Mouse (Mus musculus): Measurements from ENCODE around the gene Pramel3. TPM values are rescaled to one million over a fixed set of nuclear protein-coding genes. Genes with fewer than 3 reads are reported as not detected.
"Not testable (repeated sequence)": the region's sequence is repeated elsewhere in the genome, so short reads cannot be mapped to it uniquely, and the experiment has no call there.

Pramel3 gene
- polyA plus RNA-seq (2011; ENCODE audit: insufficient read depth, insufficient read length, low read depth, missing spikeins): not detected in 2 replicates

GRCm38 (mm10) chrX:135302007-135302406, at the start of gene Pramel3:
Gene Pramel3 (plus strand): TSS chrX:135302307.
- not testable (repeated sequence) for H3K27ac ChIP-seq (ENCODE audit: insufficient read depth, low read length); H3K9me3 ChIP-seq (replicated peaks; ENCODE audit: control insufficient read depth, insufficient read depth, low read length, poor library complexity, severe bottlenecking); H3K27me3 ChIP-seq (ENCODE audit: control insufficient read depth, insufficient read depth, low read length, poor library complexity, severe bottlenecking); H3K4me3 ChIP-seq (ENCODE audit: low read depth, low read length); H3K9ac ChIP-seq (ENCODE audit: low read depth, poor library complexity, severe bottlenecking); H3K36me3 ChIP-seq (ENCODE audit: control insufficient read depth, insufficient read depth, low read length, poor library complexity, severe bottlenecking); H3K4me1 ChIP-seq (ENCODE audit: control insufficient read depth, insufficient read depth, low read length)

DNA sequence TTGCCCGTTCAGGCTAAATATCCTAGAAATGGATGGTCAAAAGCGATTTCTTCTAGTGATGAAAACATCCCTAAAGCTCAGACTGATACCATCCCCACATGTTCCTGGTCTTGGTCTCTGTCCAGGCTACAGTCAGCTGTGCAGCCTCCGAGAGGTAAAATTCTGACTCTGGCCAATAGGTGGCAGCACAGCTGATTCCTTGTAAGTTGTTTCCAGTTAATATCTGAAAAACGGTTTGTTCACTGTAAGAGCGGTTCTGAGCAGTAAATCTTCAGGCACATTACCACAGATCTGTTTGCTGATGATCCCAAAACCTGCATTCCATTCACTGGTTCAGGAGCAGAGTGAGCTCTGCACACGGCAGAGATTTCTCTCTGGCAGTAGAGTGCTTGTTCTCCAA, 58.6 kb downstream of the Pramel3 start:
- not testable (repeated sequence) for H3K27ac ChIP-seq (ENCODE audit: insufficient read depth, low read length); H3K4me3 ChIP-seq (ENCODE audit: low read depth, low read length); H3K36me3 ChIP-seq (ENCODE audit: control insufficient read depth, insufficient read depth, low read length, poor library complexity, severe bottlenecking); H3K27me3 ChIP-seq (ENCODE audit: control insufficient read depth, insufficient read depth, low read length, poor library complexity, severe bottlenecking); H3K9ac ChIP-seq (ENCODE audit: low read depth, poor library complexity, severe bottlenecking); H3K4me1 ChIP-seq (ENCODE audit: control insufficient read depth, insufficient read depth, low read length); H3K9me3 ChIP-seq (replicated peaks; ENCODE audit: control insufficient read depth, insufficient read depth, low read length, poor library complexity, severe bottlenecking)

DNA sequence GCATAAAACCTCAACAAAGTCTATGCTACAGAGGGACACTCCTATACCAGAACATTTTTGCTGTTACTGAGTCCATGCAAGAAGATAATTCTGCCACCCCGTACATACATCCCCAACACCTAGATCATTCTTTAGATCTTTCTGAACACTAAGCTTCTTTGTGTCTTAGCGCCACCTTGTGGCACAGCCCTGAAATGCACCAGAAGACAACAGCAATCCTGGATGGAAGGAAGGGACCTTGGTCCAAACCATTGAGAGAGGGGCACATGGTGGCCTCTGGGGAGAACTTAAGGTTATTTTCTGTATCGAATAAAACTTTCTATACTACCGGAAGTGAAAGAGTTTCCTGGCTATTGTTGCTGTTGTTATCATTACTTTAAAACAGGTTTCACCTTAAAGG, 59.8 kb downstream of the Pramel3 start:
- H3K9me3 ChIP-seq (replicated peaks; ENCODE audit: control insufficient read depth, insufficient read depth, low read length, poor library complexity, severe bottlenecking); H3K27me3 ChIP-seq (ENCODE audit: control insufficient read depth, insufficient read depth, low read length, poor library complexity, severe bottlenecking); H3K9ac ChIP-seq (ENCODE audit: low read depth, poor library complexity, severe bottlenecking); H3K4me1 ChIP-seq (ENCODE audit: control insufficient read depth, insufficient read depth, low read length); H3K27ac ChIP-seq (ENCODE audit: insufficient read depth, low read length); H3K36me3 ChIP-seq (ENCODE audit: control insufficient read depth, insufficient read depth, low read length, poor library complexity, severe bottlenecking); H3K4me3 ChIP-seq (ENCODE audit: low read depth, low read length): not testable (repeated sequence)

Other genes with a start within 250 kb of the Pramel3 start
- not detected in 2 replicates for gene Gm15023, start 124.7 kb upstream of the Pramel3 start, polyA plus RNA-seq (2011; ENCODE audit: insufficient read depth, insufficient read length, low read depth, missing spikeins)
- not detected in 2 replicates for gene Tceal6, start 91.6 kb upstream of the Pramel3 start, polyA plus RNA-seq (2011; ENCODE audit: insufficient read depth, insufficient read length, low read depth, missing spikeins)
- not detected in 2 replicates for gene Gm5128, start 71.0 kb downstream of the Pramel3 start, polyA plus RNA-seq (2011; ENCODE audit: insufficient read depth, insufficient read length, low read depth, missing spikeins)
- gene Gm7903, start 131.5 kb downstream of the Pramel3 start, polyA plus RNA-seq (2011; ENCODE audit: insufficient read depth, insufficient read length, low read depth, missing spikeins): 0.18 TPM in 1 of 2 replicates, not detected in the other
- not detected in 2 replicates for gene AV320801, start 192.3 kb downstream of the Pramel3 start, polyA plus RNA-seq (2011; ENCODE audit: insufficient read depth, insufficient read length, low read depth, missing spikeins)